Mouse (Mus musculus) heart, embryonic 14.5 days (tissue): ENCODE measurements around the gene Aig1. TPM values are rescaled to one million over a fixed set of nuclear protein-coding genes. Genes with fewer than 3 reads are reported as not detected.

Experiments
- ATAC-seq: fragments of 200-750 bp; cut with Nextera tagmentation; 2 replicates; pipeline ENCODE4 v1.8.0; 2017; ENCODE audit warnings: low read depth, moderate TSS enrichment; ENCODE audit not compliant: insufficient number of reproducible peaks, insufficient read depth, low FRiP score
- H3K27ac ChIP-seq, 2 experiments: fragments of 200-500 bp in 1 of 2; fragments of 300-500 bp in 1 of 2; sonication (generic) in 1 of 2; replicated peaks in 1 of 2; 2 replicates each; pipeline ENCODE4 v1.5.1; 2012 to 2014; ENCODE audit warnings: low read depth in 2 of 2, low read length in 2 of 2, control low read depth in 1 of 2, mild to moderate bottlenecking in 1 of 2, mixed read lengths in 1 of 2; ENCODE audit not compliant: control insufficient read depth in 1 of 2, insufficient read depth in 1 of 2
- H3K27me3 ChIP-seq: fragments of 300-500 bp; sonication (generic); 2 replicates; pipeline ENCODE4 v1.6.1; 2014; ENCODE audit warnings: mild to moderate bottlenecking, low read length, control low read depth; ENCODE audit not compliant: control insufficient read depth, insufficient read depth
- H3K36me3 ChIP-seq: fragments of 300-500 bp; sonication (generic); 2 replicates; pipeline ENCODE4 v1.6.1; 2014; ENCODE audit warnings: mild to moderate bottlenecking, control low read depth, low read length, mixed read lengths; ENCODE audit not compliant: control insufficient read depth, insufficient read depth
- H3K4me1 ChIP-seq, 2 experiments: fragments of 200-500 bp in 1 of 2; fragments of 300-500 bp in 1 of 2; sonication (generic) in 1 of 2; 2 replicates each; pipeline ENCODE4 v1.6.1; 2012 to 2014; ENCODE audit warnings: low read length in 2 of 2, control low read depth in 1 of 2, mixed read lengths in 1 of 2; ENCODE audit not compliant: control insufficient read depth in 2 of 2, insufficient read depth in 2 of 2
- H3K4me2 ChIP-seq: fragments of 300-500 bp; sonication (generic); 2 replicates; pipeline ENCODE4 v1.6.1; 2014; ENCODE audit warnings: mild to moderate bottlenecking, low read length
- H3K4me3 ChIP-seq, 2 experiments: fragments of 200-500 bp in 1 of 2; fragments of 300-500 bp in 1 of 2; sonication (generic) in 1 of 2; 2 replicates each; pipeline ENCODE4 v1.5.1; 2012 to 2014; ENCODE audit warnings: low read length in 2 of 2, mild to moderate bottlenecking in 2 of 2, control low read depth in 1 of 2, low read depth in 1 of 2, moderate library complexity in 1 of 2; ENCODE audit not compliant: control insufficient read depth in 1 of 2, insufficient read depth in 1 of 2
- H3K9ac ChIP-seq: fragments of 300-500 bp; sonication (generic); 2 replicates; pipeline ENCODE4 v1.6.1; 2014; ENCODE audit warnings: mild to moderate bottlenecking, low read length
- H3K9me3 ChIP-seq: fragments of 300-500 bp; sonication (generic); 2 replicates; pipeline ENCODE4 v1.6.1; 2016; ENCODE audit warnings: low read length, control low read depth; ENCODE audit not compliant: control insufficient read depth
- WGBS: fragments of 180-500 bp; shearing (Covaris S2); extraction: QIAGEN DNeasy Blood & Tissue Kit; methylation state at CpG from one replicate; pipeline ENCODE4 v1.1.7; 2014; 5-methylcytosine and 5-hydroxymethylcytosine counted together
- polyA plus RNA-seq: library from polyadenylated mRNA; unstranded; fragments of >200 nt; fragmentation: Nextera tagmentation; extraction: Ambion mirVana; gene quantifications from 2 replicates; pipeline ENCODE4 v1.2.1, GENCODE M21; 2014

Gene Aig1
- polyA plus RNA-seq, 1 experiment from 2014 or later = 81.6 TPM

GRCm38 (mm10) chr10:13686127-13686526 lies 182.7 kb downstream of the Aig1 start:
- H3K9ac ChIP-seq = no peak overlapping the region

GRCm38 (mm10) chr10:13685366-13685765 lies 183.4 kb downstream of the Aig1 start:
- 76% methylated on average over 8 of the region's 8 CpGs for WGBS
- no peak overlapping the region for H3K4me3 ChIP-seq
- H3K36me3 ChIP-seq = no peaks in the 10 kb centered on the region
- no peak overlapping the region for H3K9ac ChIP-seq
- peaks cover 7 to 14% of the 10 kb centered on the region in 2 experiments; a peak in 3 of 4 replicates for H3K4me1 ChIP-seq
- peak overlapping the region in 1 of 2 experiments; percentile 16; a peak in 1 of 4 replicates for H3K27ac ChIP-seq
- H3K9me3 ChIP-seq = no peaks in the 10 kb centered on the region
- H3K27me3 ChIP-seq = no peaks in the 10 kb centered on the region
- no peak for ATAC-seq
- H3K4me2 ChIP-seq = no peak overlapping the region

More at GRCm38 (mm10) chr10:13686127-13686526, 182.7 kb downstream of the Aig1 start:
- peak; percentile 46; the same call in 1 of the 2 replicates for ATAC-seq
- Histone ChIP-seq H3K4me2 (no peak overlapping the region), H3K4me1 (peaks cover 7 to 14% of the 10 kb centered on the region in 2 experiments; a peak in 3 of 4 replicates), H3K4me3 (no peak overlapping the region), H3K36me3 (no peaks in the 10 kb centered on the region), H3K27me3 (no peaks in the 10 kb centered on the region), H3K27ac (peak overlapping the region in 1 of 2 experiments; percentile 51; a peak in 1 of 4 replicates), H3K9me3 (no peaks in the 10 kb centered on the region)
- 21% methylated on average over 5 of the region's 5 CpGs for WGBS

GRCm38 (mm10) chr10:13684452-13684851 lies 184.3 kb downstream of the Aig1 start:
- no peak overlapping the region for H3K9ac ChIP-seq
- H3K4me1 ChIP-seq = peaks cover 7 to 14% of the 10 kb centered on the region in 2 experiments; a peak in 3 of 4 replicates
- no peaks in the 10 kb centered on the region for H3K9me3 ChIP-seq
- no peaks in the 10 kb centered on the region for H3K27me3 ChIP-seq
- ATAC-seq = no peak
- H3K27ac ChIP-seq = no peak overlapping the region
- no peaks in the 10 kb centered on the region for H3K36me3 ChIP-seq
- no peak overlapping the region for H3K4me2 ChIP-seq
- H3K4me3 ChIP-seq = no peak overlapping the region

- no peaks in the 10 kb centered on the region for H3K36me3 ChIP-seq
- no peaks in the 10 kb centered on the region for H3K9me3 ChIP-seq
- ATAC-seq = no peak
- no peak overlapping the region for H3K4me2 ChIP-seq
- 49% methylated on average over 3 of the region's 3 CpGs for WGBS
- no peak overlapping the region for H3K27ac ChIP-seq
- peaks cover 7 to 14% of the 10 kb centered on the region in 2 experiments; a peak in 3 of 4 replicates for H3K4me1 ChIP-seq
- no peaks in the 10 kb centered on the region for H3K27me3 ChIP-seq
- no peak overlapping the region for H3K4me3 ChIP-seq
- H3K9ac ChIP-seq = no peak overlapping the region
Observed at GRCm38 (mm10) chr10:13682565-13682964, 186.2 kb downstream of the Aig1 start.

GRCm38 (mm10) chr10:13677440-13677839 lies 191.3 kb downstream of the Aig1 start:
- Histone ChIP-seq H3K4me3 (no peak overlapping the region), H3K9ac (no peak overlapping the region), H3K27me3 (no peaks in the 10 kb centered on the region), H3K4me1 (no peaks in the 10 kb centered on the region), H3K27ac (no peak overlapping the region), H3K36me3 (no peaks in the 10 kb centered on the region), H3K9me3 (no peaks in the 10 kb centered on the region), H3K4me2 (no peak overlapping the region)
- no peak for ATAC-seq
- 83% methylated on average over 2 of the region's 2 CpGs for WGBS

GRCm38 (mm10) chr10:13675033-13675379 lies 193.8 kb downstream of the Aig1 start:
- ATAC-seq = no peak
- Histone ChIP-seq H3K9me3 (0 out of 2 replicates have a peak, but pooled peaks cover 2% of the 10 kb centered on the region), H3K9ac (no peak overlapping the region), H3K27me3 (no peaks in the 10 kb centered on the region), H3K4me1 (no peaks in the 10 kb centered on the region), H3K27ac (no peak overlapping the region), H3K4me3 (no peak overlapping the region), H3K4me2 (no peak overlapping the region), H3K36me3 (no peaks in the 10 kb centered on the region)
- 81% methylated on average over 3 of the region's 3 CpGs for WGBS

GRCm38 (mm10) chr10:13674304-13675032 lies 194.3 kb downstream of the Aig1 start:
- no peak for ATAC-seq
- H3K9ac ChIP-seq = no peak overlapping the region
- no peaks in the 10 kb centered on the region for H3K27me3 ChIP-seq
- H3K4me2 ChIP-seq = no peak overlapping the region
- H3K36me3 ChIP-seq = no peaks in the 10 kb centered on the region
- no peak overlapping the region for H3K4me3 ChIP-seq
- H3K27ac ChIP-seq = no peak overlapping the region
- 77% methylated on average over 7 of the region's 7 CpGs for WGBS
- H3K9me3 ChIP-seq = 0 out of 2 replicates have a peak, but pooled peaks cover 2% of the 10 kb centered on the region
- H3K4me1 ChIP-seq = no peaks in the 10 kb centered on the region
